Mouse (Mus musculus) erythroblast, embryonic 14.5 days (primary cell): Measurements from ENCODE around the gene S100a16. TPM values are rescaled to one million over a fixed set of nuclear protein-coding genes. Genes with fewer than 3 reads are reported as not detected.

Experiments used
- H3K27me3 ChIP-seq: 2 replicates; pipeline ENCODE4 v1.6.1; 2012; ENCODE audit warnings: inconsistent platforms; ENCODE audit not compliant: control insufficient read depth
- H3K36me3 ChIP-seq: 2 replicates; pipeline ENCODE4 v1.6.1; 2012; ENCODE audit warnings: mild to moderate bottlenecking, inconsistent platforms; ENCODE audit not compliant: control insufficient read depth
- H3K4me1 ChIP-seq: 2 replicates; pipeline ENCODE4 v1.6.1; 2012; ENCODE audit warnings: inconsistent platforms; ENCODE audit not compliant: control insufficient read depth
- H3K4me3 ChIP-seq: replicated peaks from 2 replicates; pipeline ENCODE3; 2012; ENCODE audit warnings: moderate library complexity, mild to moderate bottlenecking, inconsistent platforms
- H3K9me3 ChIP-seq: 2 replicates; pipeline ENCODE4 v1.6.1; 2012; ENCODE audit warnings: low read length, inconsistent platforms, mixed read lengths; ENCODE audit not compliant: control insufficient read depth
- GATA1 ChIP-seq: IDR thresholded peaks from 2 replicates; pipeline ENCODE4 v1.6.1; 2012; ENCODE audit warnings: low read length, inconsistent platforms, mixed read lengths
- TAL1 ChIP-seq: IDR thresholded peaks from 3 replicates; pipeline ENCODE4 v1.6.1; 2012; ENCODE audit warnings: low read length, inconsistent platforms, mixed read lengths
- polyA plus RNA-seq: library from polyadenylated mRNA; stranded (reverse); fragments of >175 nt; gene quantifications from 2 replicates; pipeline ENCODE4 v1.2.3, GENCODE M21; 2012

S100a16 gene
- polyA plus RNA-seq, 1 experiment: 0.51 TPM

DNA sequence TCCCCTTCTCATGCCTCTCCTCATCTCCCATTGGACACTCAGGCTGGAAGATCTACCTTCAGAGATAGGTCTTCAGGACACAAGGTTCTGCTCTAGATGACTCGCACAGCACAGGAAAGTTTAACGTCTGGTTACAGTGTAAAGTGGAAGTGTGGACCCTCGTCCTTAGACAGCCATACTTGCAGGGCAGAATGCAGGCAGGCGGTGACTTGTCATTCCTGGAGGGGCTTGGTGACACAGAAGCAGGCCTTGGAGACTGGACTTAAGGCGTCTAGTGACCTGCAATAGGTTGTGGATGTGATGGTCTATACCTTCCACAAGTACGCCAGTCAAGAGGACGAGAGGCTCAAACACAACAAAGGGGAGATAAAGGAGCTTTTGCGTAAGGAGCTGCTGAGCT, 52.9 kb downstream of the S100a16 start, which contains the start of gene S100a2:
S100a2 (plus strand) TSS at position 301 of the 400 bp plus-strand sequence.
- H3K4me3 ChIP-seq: no peak within 1 kb of the TSS

More for the DNA sequence above, 52.9 kb downstream of the S100a16 start, which contains the start of gene S100a2:
- no peaks in the 10 kb centered on the region for H3K27me3 ChIP-seq
- H3K9me3 ChIP-seq: no peaks in the 10 kb centered on the region
- H3K4me1 ChIP-seq: no peaks in the 10 kb centered on the region
- TF ChIP-seq GATA1 (no peak), TAL1 (no peak)
- H3K36me3 ChIP-seq: no peaks in the 10 kb centered on the region

Other genes starting within 250 kb of the S100a16 start
- 0.37 and 0.40 TPM in 2 replicates for gene Gatad2b, start 244.1 kb upstream of the S100a16 start, polyA plus RNA-seq
- 0.08 and 0.18 TPM in 2 replicates for gene Slc27a3, start 147.3 kb upstream of the S100a16 start, polyA plus RNA-seq
- 1.7 and 2.2 TPM in 2 replicates for gene Ints3, start 103.6 kb upstream of the S100a16 start, polyA plus RNA-seq
- 0.04 and 0.05 TPM in 2 replicates for gene Npr1, start 71.4 kb upstream of the S100a16 start, polyA plus RNA-seq
- 1.1 and 1.6 TPM in 2 replicates for gene Ilf2, start 61.1 kb upstream of the S100a16 start, polyA plus RNA-seq
- gene Snapin, start 46.2 kb upstream of the S100a16 start, polyA plus RNA-seq: 0.11 and 0.14 TPM in 2 replicates
- gene Chtop, start 27.8 kb upstream of the S100a16 start, polyA plus RNA-seq: 7.2 and 8.0 TPM in 2 replicates
- gene S100a1, start 22.9 kb upstream of the S100a16 start, polyA plus RNA-seq: 0.15 and 0.23 TPM in 2 replicates
- 0.67 and 0.76 TPM in 2 replicates for gene S100a13, start 22.8 kb upstream of the S100a16 start, polyA plus RNA-seq
- gene S100a14, start 10.4 kb upstream of the S100a16 start, polyA plus RNA-seq: not detected in 2 replicates
- not detected in 2 replicates for gene S100a3, start 23.3 kb downstream of the S100a16 start, polyA plus RNA-seq
- not detected in 2 replicates for gene S100a2, start 53.0 kb downstream of the S100a16 start, polyA plus RNA-seq
- gene Gm42674, start 64.7 kb downstream of the S100a16 start, polyA plus RNA-seq: not detected in 2 replicates
- not detected in 2 replicates for gene S100a4, start 66.5 kb downstream of the S100a16 start, polyA plus RNA-seq
- gene S100a5, start 71.3 kb downstream of the S100a16 start, polyA plus RNA-seq: not detected in 2 replicates
- gene S100a6, start 75.6 kb downstream of the S100a16 start, polyA plus RNA-seq: not detected in 2 replicates
- not detected in 2 replicates for gene S100a7a, start 116.8 kb downstream of the S100a16 start, polyA plus RNA-seq
- gene S100a8, start 131.7 kb downstream of the S100a16 start, polyA plus RNA-seq: not detected in 2 replicates
- 0.15 and 0.71 TPM in 2 replicates for gene S100a9, start 158.5 kb downstream of the S100a16 start, polyA plus RNA-seq
- gene Pglyrp4, start 189.7 kb downstream of the S100a16 start, polyA plus RNA-seq: not detected in 2 replicates
- gene Gm5849, start 240.6 kb downstream of the S100a16 start, polyA plus RNA-seq: not detected in 2 replicates